Comparison of ENCODE assay signal across 7 mouse cellular contexts in the genomic region with DNA sequence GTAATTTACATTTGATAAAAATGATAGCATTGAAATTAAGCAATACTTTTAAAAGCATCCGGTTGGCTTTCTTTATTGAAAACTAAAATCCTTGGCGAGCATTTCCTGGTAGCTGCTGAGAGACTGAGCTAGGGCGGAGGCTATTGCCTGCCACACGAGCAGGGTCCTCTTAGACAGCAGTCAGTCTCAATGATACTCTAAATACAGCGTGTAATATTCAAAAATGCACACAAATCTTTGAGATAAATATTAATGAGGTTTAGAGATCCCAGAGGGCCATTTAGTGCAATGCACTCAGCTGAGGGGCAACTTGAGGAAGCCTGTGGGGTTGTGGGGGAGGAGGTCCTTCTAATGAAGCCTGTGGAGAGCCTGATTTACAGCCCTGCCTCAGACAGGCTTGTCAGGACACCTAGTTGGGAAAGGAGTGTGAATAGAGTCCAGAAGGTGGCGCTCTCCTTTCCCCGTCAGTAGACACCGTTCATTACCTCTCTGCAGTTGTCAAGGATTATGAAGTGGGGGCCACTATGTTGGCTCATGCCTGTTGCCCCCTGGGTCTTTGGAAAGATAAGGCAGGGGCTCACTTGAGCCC. TPM values are rescaled to one million over a fixed set of nuclear protein-coding genes. Genes with fewer than 3 reads are reported as not detected.
DNase-seq lines count a peak whose midpoint lies in the region; ATAC-seq and TF ChIP-seq lines count a peak whose summit lies in the region.

No protein-coding gene starts in this region.

- ATAC-seq in kidney, postnatal 0 days (replicated peaks; ENCODE audit: low FRiP score, low read depth), result peak; percentile 72
- ATAC-seq in kidney, embryonic 15.5 days (replicated peaks; ENCODE audit: low FRiP score), result no peak
- peak; percentile 52; the same call in 1 of the 2 replicates for ATAC-seq in midbrain, embryonic 11.5 days (ENCODE audit: low FRiP score)
- ATAC-seq in megakaryocyte, adult 5-6 weeks (ENCODE audit: poor library complexity, severe bottlenecking), result no peak

- no peaks in the 10 kb centered on the region for H3K36me3 ChIP-seq in kidney, postnatal 0 days (ENCODE audit: insufficient read depth, low read length)
- no peaks in the 10 kb centered on the region for H3K36me3 ChIP-seq in kidney, embryonic 15.5 days
- H3K36me3 ChIP-seq in MEL (ENCODE audit: control insufficient read depth in 1 of 2, insufficient read depth in 2 of 2, low read length in 2 of 2), result no peaks in the 10 kb centered on the region
- H3K36me3 ChIP-seq in midbrain, embryonic 11.5 days (ENCODE audit: control insufficient read depth, insufficient read depth, low read length), result no peaks in the 10 kb centered on the region

- no peak overlapping the region for H3K27ac ChIP-seq in kidney, postnatal 0 days
- H3K27ac ChIP-seq in kidney, embryonic 15.5 days, result no peak overlapping the region
- no peak overlapping the region for H3K27ac ChIP-seq in MEL (ENCODE audit: control insufficient read depth, low read depth, low read length)
- H3K27ac ChIP-seq in midbrain, embryonic 11.5 days (ENCODE audit: low read depth, low read length), result no peak overlapping the region

- TF ChIP-seq EP300 in MEL (IDR thresholded peaks at IDR 0.05; ENCODE audit: low read depth in 1 of 2, low read length in 2 of 2), result no peak

- peak; percentile 57 for DNase-seq in kidney, postnatal 0 days (ENCODE audit: low spot score)
- DNase-seq in MEL (ENCODE audit: low read depth, low spot score), result peak; percentile 53
- peak; percentile 33 for DNase-seq in embryo, embryonic 9.5 days (ENCODE audit: extremely low spot score)
- peak; percentile 87 for DNase-seq in midbrain, embryonic 11.5 days (ENCODE audit: low spot score, missing footprints)
- DNase-seq in cerebellum, adult 11 months, result no peak

- H3K4me3 ChIP-seq in kidney, postnatal 0 days (replicated peaks; ENCODE audit: low read depth, low read length), result no peak overlapping the region
- no peak overlapping the region for H3K4me3 ChIP-seq in kidney, embryonic 15.5 days (replicated peaks)
- no peak overlapping the region for H3K4me3 ChIP-seq in MEL (ENCODE audit: control insufficient read depth in 1 of 2, insufficient read depth in 1 of 2, low read depth in 2 of 2, low read length in 2 of 2)
- no peak overlapping the region for H3K4me3 ChIP-seq in midbrain, embryonic 11.5 days (ENCODE audit: low read depth, low read length)

- no peak overlapping the region for H3K9ac ChIP-seq in kidney, postnatal 0 days (ENCODE audit: low read depth, low read length)
- H3K9ac ChIP-seq in kidney, embryonic 15.5 days, result no peak overlapping the region
- H3K9ac ChIP-seq in MEL (ENCODE audit: control insufficient read depth, low read depth, low read length, poor library complexity, severe bottlenecking), result no peak overlapping the region
- no peak overlapping the region for H3K9ac ChIP-seq in midbrain, embryonic 11.5 days (ENCODE audit: low read length)

- no peaks in the 10 kb centered on the region for H3K27me3 ChIP-seq in kidney, postnatal 0 days (ENCODE audit: insufficient read depth, low read length)
- 0 out of 2 replicates have a peak, but pooled peaks cover 3% of the 10 kb centered on the region for H3K27me3 ChIP-seq in kidney, embryonic 15.5 days
- H3K27me3 ChIP-seq in MEL (ENCODE audit: control insufficient read depth in 1 of 2, insufficient read depth in 2 of 2, low read length in 2 of 2), result no peaks in the 10 kb centered on the region
- no peaks in the 10 kb centered on the region for H3K27me3 ChIP-seq in midbrain, embryonic 11.5 days (ENCODE audit: control insufficient read depth, insufficient read depth, low read length)

- 27% methylated on average over 8 of the region's 8 CpGs for WGBS in kidney, postnatal 0 days
- 22% methylated on average over 8 of the region's 8 CpGs for WGBS in kidney, embryonic 15.5 days
- 39% methylated on average over 8 of the region's 8 CpGs for WGBS in midbrain, embryonic 11.5 days

- H3K4me1 ChIP-seq in kidney, postnatal 0 days (replicated peaks; ENCODE audit: insufficient read depth, low read length), result no peaks in the 10 kb centered on the region
- 0 out of 2 replicates have a peak, but pooled peaks cover 4% of the 10 kb centered on the region for H3K4me1 ChIP-seq in kidney, embryonic 15.5 days
- no peaks in the 10 kb centered on the region for H3K4me1 ChIP-seq in MEL (ENCODE audit: control insufficient read depth in 1 of 2, insufficient read depth in 2 of 2, low read length in 2 of 2)
- no peaks in the 10 kb centered on the region for H3K4me1 ChIP-seq in midbrain, embryonic 11.5 days (ENCODE audit: control insufficient read depth, insufficient read depth, low read length)

- no peaks in the 10 kb centered on the region for H3K9me3 ChIP-seq in kidney, postnatal 0 days (replicated peaks; ENCODE audit: low read length)
- no peaks in the 10 kb centered on the region for H3K9me3 ChIP-seq in kidney, embryonic 15.5 days (replicated peaks)
- H3K9me3 ChIP-seq in MEL (replicated peaks; ENCODE audit: insufficient read depth, low read length), result no peaks in the 10 kb centered on the region
- H3K9me3 ChIP-seq in midbrain, embryonic 11.5 days (ENCODE audit: control insufficient read depth, low read length), result no peaks in the 10 kb centered on the region

- no peak overlapping the region for H3K4me2 ChIP-seq in kidney, postnatal 0 days (ENCODE audit: low read length)
- no peak overlapping the region for H3K4me2 ChIP-seq in kidney, embryonic 15.5 days
- H3K4me2 ChIP-seq in midbrain, embryonic 11.5 days, result no peak overlapping the region

- H3K79me2 ChIP-seq in MEL (ENCODE audit: control insufficient read depth, insufficient read depth, low read length, poor library complexity), result no peaks in the 10 kb centered on the region

- TF ChIP-seq POLR2A in MEL (IDR thresholded peaks at IDR 0.05; ENCODE audit: control insufficient read depth in 1 of 2, insufficient read depth in 1 of 2, low read depth in 1 of 2, low read length in 2 of 2, poor library complexity in 1 of 2), result no peak

- peak; percentile 28 for TF ChIP-seq RAD21 in MEL (IDR thresholded peaks at IDR 0.05; ENCODE audit: low read depth, low read length)

- TF ChIP-seq CTCF in kidney, postnatal 0 days (IDR thresholded peaks at IDR 0.05; ENCODE audit: low read depth), result peak; percentile 60
- peak; percentile 64 to 69 (median 68) for TF ChIP-seq CTCF in MEL (IDR thresholded peaks at IDR 0.05 in 2 of 3, conservative IDR thresholded peaks at IDR 0.05 in 1 of 3; ENCODE audit: control insufficient read depth in 1 of 3, insufficient read depth in 1 of 3, low read depth in 2 of 3, low read length in 3 of 3, poor library complexity in 1 of 3, severe bottlenecking in 1 of 3)

TF ChIP-seq in MEL, 35 proteins besides CTCF, POLR2A, EP300 and RAD21:
- TF ChIP-seq MAX (IDR thresholded peaks at IDR 0.05; ENCODE audit: low read length), result no peak
- peak; percentile 73 for TF ChIP-seq SMC3 (IDR thresholded peaks at IDR 0.05; ENCODE audit: low read depth, low read length)
- TF ChIP-seq ELF1 (IDR thresholded peaks at IDR 0.05; ENCODE audit: low read depth, low read length), result no peak
- TF ChIP-seq ZC3H11A (IDR thresholded peaks at IDR 0.05; ENCODE audit: low read depth, low read length), result 0 out of 2 replicates have a peak, but pooled peaks have one; percentile 25

RNA-seq across cellular contexts. Expression of a gene that starts 6.6 kb away (rescaled TPM):
- 0.11 TPM in 1 of 2 replicates, not detected in the other for polyA plus RNA-seq in kidney, postnatal 0 days (2015; fragmentation: Nextera tagmentation; extraction: Ambion mirVana)
- polyA plus RNA-seq in kidney, embryonic 15.5 days (2015; fragmentation: Nextera tagmentation; extraction: Ambion mirVana), result 0.30 TPM in 1 of 2 replicates, not detected in the other
- total RNA-seq in MEL (2012; rRNA removed), result 0.52 and 0.92 TPM in 2 replicates
- under 1 TPM in 1 of 2 experiments, not detected in 1; 0.40 TPM for polyA plus RNA-seq in MEL (2012; ENCODE audit: insufficient read depth in 1 of 2, insufficient read length in 2 of 2, low read depth in 1 of 2, low replicate concordance in 2 of 2, missing spikeins in 1 of 2)
- not detected in 2 replicates for polyA plus RNA-seq in midbrain, embryonic 11.5 days (2014; fragmentation: Nextera tagmentation; extraction: Ambion mirVana)
- not detected in 2 replicates for total RNA-seq in megakaryocyte, adult 5-6 weeks (2015)
- total RNA-seq in megakaryocyte, adult 5-6 weeks (2017), result not detected in 2 replicates

RNA-seq across cellular contexts. Expression of a gene that starts 7.5 kb away (rescaled TPM):
- polyA plus RNA-seq in kidney, postnatal 0 days (2015; fragmentation: Nextera tagmentation; extraction: Ambion mirVana), result 19.4 and 19.6 TPM in 2 replicates
- polyA plus RNA-seq in kidney, embryonic 15.5 days (2015; fragmentation: Nextera tagmentation; extraction: Ambion mirVana), result 10.6 and 11.4 TPM in 2 replicates
- total RNA-seq in MEL (2012; rRNA removed), result not detected in 2 replicates
- under 1 TPM in 1 of 2 experiments, not detected in 1; 0.17 TPM for polyA plus RNA-seq in MEL (2012; ENCODE audit: insufficient read depth in 1 of 2, insufficient read length in 2 of 2, low read depth in 1 of 2, low replicate concordance in 2 of 2, missing spikeins in 1 of 2)
- polyA plus RNA-seq in midbrain, embryonic 11.5 days (2014; fragmentation: Nextera tagmentation; extraction: Ambion mirVana), result 12.1 and 15.0 TPM in 2 replicates
- total RNA-seq in megakaryocyte, adult 5-6 weeks (2015), result 0.50 and 1.6 TPM in 2 replicates
- total RNA-seq in megakaryocyte, adult 5-6 weeks (2017), result 0.41 and 0.48 TPM in 2 replicates

Comparison
In these comparisons a context has a peak if more than half of its experiments do, and no peak if none do; other contexts are left out.
1. ATAC-seq: peak in kidney, postnatal 0 days (single experiment) and midbrain, embryonic 11.5 days (single experiment); none in kidney, embryonic 15.5 days (single experiment) and megakaryocyte, adult 5-6 weeks (single experiment).